Mouse (Mus musculus) heart, postnatal 0 days (tissue): Measurements from ENCODE around the gene B230118H07Rik. TPM values are rescaled to one million over a fixed set of nuclear protein-coding genes. Genes with fewer than 3 reads are reported as not detected.
A peak's percentile ranks its signal among the peaks of the same experiment; 100 is the strongest.
"Not testable (repeated sequence)": the region's sequence is repeated elsewhere in the genome, so short reads cannot be mapped to it uniquely, and the experiment has no call there.

Experiments
- ATAC-seq: fragments of 200-750 bp; cut with Nextera tagmentation; 2 replicates; pipeline ENCODE4 v1.8.0; 2017; ENCODE audit warnings: low read depth, moderate number of reproducible peaks, moderate library complexity; ENCODE audit not compliant: insufficient read depth
- DNase-seq: peaks from one replicate; pipeline ENCODE4 v3.0.0-alpha.2; 2016; ENCODE audit warnings: low spot score
- H3K27ac ChIP-seq: fragments of 300-500 bp; sonication (generic); 2 replicates; pipeline ENCODE4 v1.5.1; 2014; ENCODE audit warnings: low read depth, mild to moderate bottlenecking
- H3K27me3 ChIP-seq: fragments of 300-500 bp; sonication (generic); 2 replicates; pipeline ENCODE4 v1.6.1; 2014; ENCODE audit warnings: low read length, mixed read lengths; ENCODE audit not compliant: control insufficient read depth, insufficient read depth
- H3K36me3 ChIP-seq: fragments of 300-500 bp; sonication (generic); replicated peaks from 2 replicates; pipeline ENCODE4 v1.6.1; 2014; ENCODE audit warnings: low read length, mixed read lengths; ENCODE audit not compliant: control insufficient read depth, insufficient read depth
- H3K4me1 ChIP-seq: fragments of 300-500 bp; sonication (generic); 2 replicates; pipeline ENCODE4 v1.6.1; 2014; ENCODE audit warnings: antibody characterized with exemption; ENCODE audit not compliant: control insufficient read depth, insufficient read depth
- H3K4me2 ChIP-seq: fragments of 300-500 bp; sonication (generic); 2 replicates; pipeline ENCODE4 v1.6.1; 2014; ENCODE audit warnings: low read depth, mild to moderate bottlenecking, low read length, moderate library complexity
- H3K4me3 ChIP-seq: fragments of 300-500 bp; sonication (generic); 2 replicates; pipeline ENCODE4 v1.5.1; 2014; ENCODE audit warnings: low read depth, low read length
- H3K9ac ChIP-seq: fragments of 300-500 bp; sonication (generic); replicated peaks from 2 replicates; pipeline ENCODE4 v1.6.1; 2014; ENCODE audit warnings: low read depth, low read length, mixed read lengths
- H3K9me3 ChIP-seq: fragments of 300-500 bp; sonication (generic); replicated peaks from 2 replicates; pipeline ENCODE4 v1.6.1; 2016; ENCODE audit warnings: low read length; ENCODE audit not compliant: control insufficient read depth
- CTCF ChIP-seq: IDR thresholded peaks from 2 replicates; pipeline ENCODE4 v1.5.1; 2016; ENCODE audit warnings: antibody characterized with exemption, control low read depth, low read depth
- EP300 ChIP-seq: IDR thresholded peaks from 2 replicates; pipeline ENCODE4 v1.6.1; 2016; ENCODE audit warnings: antibody characterized with exemption, low read depth
- WGBS: fragments of 180-500 bp; shearing (Covaris S2); extraction: QIAGEN DNeasy Blood & Tissue Kit; methylation state at CpG from one replicate; pipeline ENCODE4 v1.1.7; 2014; 5-methylcytosine and 5-hydroxymethylcytosine counted together
- polyA plus RNA-seq: library from polyadenylated mRNA; unstranded; fragments of >200 nt; fragmentation: Nextera tagmentation; extraction: Ambion mirVana; gene quantifications from 2 replicates; pipeline ENCODE4 v1.2.1, GENCODE M21; 2015
- total RNA-seq: library from RNA; depleted of rRNA; stranded (reverse); fragments of >200 nt; gene quantifications from 2 replicates; pipeline ENCODE4 v1.2.3, GENCODE M21; 2014; ENCODE audit warnings: low replicate concordance

B230118H07Rik gene
- total and polyA plus RNA-seq, 2 experiments from 2014 or later = 17.3 to 85.5 TPM

- no peak overlapping the region for H3K4me3 ChIP-seq
- WGBS = 64% methylated on average over 8 of the region's 8 CpGs
- ATAC-seq = no peak
- no peak overlapping the region for H3K4me2 ChIP-seq
- no peak for DNase-seq
- TF ChIP-seq CTCF = no peak
- H3K27me3 ChIP-seq = no peaks in the 10 kb centered on the region
- H3K9ac ChIP-seq = no peak overlapping the region
- no peak overlapping the region for H3K27ac ChIP-seq
- no peaks in the 10 kb centered on the region for H3K36me3 ChIP-seq
- H3K4me1 ChIP-seq = no peaks in the 10 kb centered on the region
- no peaks in the 10 kb centered on the region for H3K9me3 ChIP-seq
Observed at GRCm38 (mm10) chr2:101543704-101544417, 105.5 kb downstream of the B230118H07Rik start.

- not testable (repeated sequence) for ATAC-seq, H3K27ac ChIP-seq, H3K9ac ChIP-seq, H3K9me3 ChIP-seq, H3K4me2 ChIP-seq, H3K4me3 ChIP-seq, H3K4me1 ChIP-seq, H3K36me3 ChIP-seq, DNase-seq, H3K27me3 ChIP-seq
- WGBS = 82% methylated on average over 6 of the region's 6 CpGs
Observed at GRCm38 (mm10) chr2:101536887-101537286, 112.4 kb downstream of the B230118H07Rik start.

- Histone ChIP-seq H3K9me3 (no peaks in the 10 kb centered on the region), H3K27me3 (no peaks in the 10 kb centered on the region), H3K4me3 (no peak overlapping the region), H3K4me2 (no peak overlapping the region), H3K27ac (no peak overlapping the region), H3K4me1 (no peaks in the 10 kb centered on the region), H3K9ac (no peak overlapping the region), H3K36me3 (no peaks in the 10 kb centered on the region)
- TF ChIP-seq EP300 = no peak
- no peak for TF ChIP-seq CTCF
- 37% methylated on average over 2 of the region's 2 CpGs for WGBS
- ATAC-seq = no peak
- no peak for DNase-seq
Observed at GRCm38 (mm10) chr2:101533741-101534140, 115.6 kb downstream of the B230118H07Rik start.

GRCm38 (mm10) chr2:101525503-101526381, 123.6 kb downstream of the B230118H07Rik start:
- H3K27ac ChIP-seq = no peak overlapping the region
- TF ChIP-seq CTCF (peak; percentile 68), EP300 (no peak)
- H3K36me3 ChIP-seq = no peaks in the 10 kb centered on the region
- no peak overlapping the region for H3K9ac ChIP-seq
- H3K27me3 ChIP-seq = no peaks in the 10 kb centered on the region
- H3K9me3 ChIP-seq = no peaks in the 10 kb centered on the region
- ATAC-seq (no peak), DNase-seq (peak; percentile 55)
- no peak overlapping the region for H3K4me3 ChIP-seq
- no peaks in the 10 kb centered on the region for H3K4me1 ChIP-seq
- no peak overlapping the region for H3K4me2 ChIP-seq
- WGBS = 68% methylated on average over 6 of the region's 6 CpGs

GRCm38 (mm10) chr2:101525091-101525490, 124.2 kb downstream of the B230118H07Rik start:
- no peak overlapping the region for H3K4me3 ChIP-seq
- TF ChIP-seq CTCF = no peak
- TF ChIP-seq EP300 = no peak
- 76% methylated on average over 4 of the region's 4 CpGs for whole genome bisulfite sequencing
- no peak overlapping the region for H3K4me2 ChIP-seq
- ATAC-seq = no peak
- no peaks in the 10 kb centered on the region for H3K4me1 ChIP-seq
- H3K9ac ChIP-seq = no peak overlapping the region
- H3K27me3 ChIP-seq = no peaks in the 10 kb centered on the region
- no peaks in the 10 kb centered on the region for H3K9me3 ChIP-seq
- H3K36me3 ChIP-seq = no peaks in the 10 kb centered on the region
- no peak for DNase-seq
- H3K27ac ChIP-seq = no peak overlapping the region
